Mouse (Mus musculus): ENCODE measurements around the gene Foxo6. TPM values are rescaled to one million over a fixed set of nuclear protein-coding genes. Genes with fewer than 3 reads are reported as not detected.

Foxo6 gene
- total and polyA plus RNA-seq, 3 experiments, result not detected

GRCm38 (mm10) chr4:120232541-120232940, 54.6 kb downstream of the Foxo6 start:
- no peak for TF ChIP-seq GATA1 (IDR thresholded peaks at IDR 0.05; ENCODE audit: borderline replicate concordance, low read length)
- TF ChIP-seq CTCF (IDR thresholded peaks at IDR 0.05; ENCODE audit: low read depth, low read length), result no peak
- TF ChIP-seq POLR2AphosphoS5 (IDR thresholded peaks at IDR 0.05; ENCODE audit: insufficient replicate concordance, low read depth, low read length), result no peak
- TF ChIP-seq TAL1 (conservative IDR thresholded peaks at IDR 0.05; ENCODE audit: low read depth, low read length), result no peak
- Histone ChIP-seq H3K9me3 (replicated peaks) (peaks cover 83% of the 10 kb centered on the region), H3K4me1 (ENCODE audit: insufficient read depth, low read depth, low read length) (no peaks in the 10 kb centered on the region), H3K27me3 (ENCODE audit: insufficient read depth, low read length) (no peaks in the 10 kb centered on the region), H3K36me3 (replicated peaks) (no peaks in the 10 kb centered on the region), H3K4me3 (ENCODE audit: low read depth, low read length) (no peak overlapping the region)
- DNase-seq (ENCODE audit: low spot score), result no peak
- ATAC-seq (ENCODE audit: extremely low read depth, insufficient number of reproducible peaks, low FRiP score, poor library complexity, severe bottlenecking), result no peak

- H3K4me1 ChIP-seq (ENCODE audit: insufficient read depth, low read depth, low read length), result no peaks in the 10 kb centered on the region
- peaks cover 83% of the 10 kb centered on the region for H3K9me3 ChIP-seq (replicated peaks)
- no peak for ATAC-seq (ENCODE audit: extremely low read depth, insufficient number of reproducible peaks, low FRiP score, poor library complexity, severe bottlenecking)
- no peaks in the 10 kb centered on the region for H3K36me3 ChIP-seq (replicated peaks)
- no peak for DNase-seq (ENCODE audit: low spot score)
- TF ChIP-seq TAL1 (conservative IDR thresholded peaks at IDR 0.05; ENCODE audit: low read depth, low read length) (no peak), GATA2 (IDR thresholded peaks at IDR 0.05; ENCODE audit: borderline replicate concordance, low read depth, low read length) (no peak)
- no peaks in the 10 kb centered on the region for H3K27me3 ChIP-seq (ENCODE audit: insufficient read depth, low read length)
- H3K4me3 ChIP-seq (ENCODE audit: low read depth, low read length), result no peak overlapping the region
Observed at GRCm38 (mm10) chr4:120231982-120232381, 55.2 kb downstream of the Foxo6 start.

GRCm38 (mm10) chr4:120230256-120230649, 56.9 kb downstream of the Foxo6 start:
- Histone ChIP-seq H3K27me3 (ENCODE audit: insufficient read depth, low read length) (no peaks in the 10 kb centered on the region), H3K4me1 (ENCODE audit: insufficient read depth, low read depth, low read length) (no peaks in the 10 kb centered on the region), H3K9me3 (replicated peaks) (peaks cover 90% of the 10 kb centered on the region), H3K36me3 (replicated peaks) (no peaks in the 10 kb centered on the region), H3K4me3 (ENCODE audit: low read depth, low read length) (no peak overlapping the region)
- TF ChIP-seq CTCF (IDR thresholded peaks at IDR 0.05; ENCODE audit: low read depth, low read length) (no peak), GATA1 (IDR thresholded peaks at IDR 0.05; ENCODE audit: borderline replicate concordance, low read length) (no peak), POLR2AphosphoS5 (IDR thresholded peaks at IDR 0.05; ENCODE audit: insufficient replicate concordance, low read depth, low read length) (no peak), TAL1 (conservative IDR thresholded peaks at IDR 0.05; ENCODE audit: low read depth, low read length) (no peak), GATA2 (IDR thresholded peaks at IDR 0.05; ENCODE audit: borderline replicate concordance, low read depth, low read length) (no peak)
- no peak for DNase-seq (ENCODE audit: low spot score)
- no peak for ATAC-seq (ENCODE audit: extremely low read depth, insufficient number of reproducible peaks, low FRiP score, poor library complexity, severe bottlenecking)

GRCm38 (mm10) chr4:120229505-120230255, 57.5 kb downstream of the Foxo6 start:
- no peak for TF ChIP-seq TAL1 (conservative IDR thresholded peaks at IDR 0.05; ENCODE audit: low read depth, low read length)
- no peak for TF ChIP-seq CTCF (IDR thresholded peaks at IDR 0.05; ENCODE audit: low read depth, low read length)
- no peak for TF ChIP-seq GATA1 (IDR thresholded peaks at IDR 0.05; ENCODE audit: borderline replicate concordance, low read length)
- TF ChIP-seq GATA2 (IDR thresholded peaks at IDR 0.05; ENCODE audit: borderline replicate concordance, low read depth, low read length), result no peak
- no peak for TF ChIP-seq POLR2AphosphoS5 (IDR thresholded peaks at IDR 0.05; ENCODE audit: insufficient replicate concordance, low read depth, low read length)
- ATAC-seq (ENCODE audit: extremely low read depth, insufficient number of reproducible peaks, low FRiP score, poor library complexity, severe bottlenecking), result no peak
- H3K36me3 ChIP-seq (replicated peaks), result no peaks in the 10 kb centered on the region

GRCm38 (mm10) chr4:120228613-120229012, 58.5 kb downstream of the Foxo6 start:
- H3K27me3 ChIP-seq (ENCODE audit: insufficient read depth, low read length), result no peaks in the 10 kb centered on the region
- peaks cover 97% of the 10 kb centered on the region for H3K9me3 ChIP-seq (replicated peaks)
- H3K36me3 ChIP-seq (replicated peaks), result no peaks in the 10 kb centered on the region
- no peaks in the 10 kb centered on the region for H3K4me1 ChIP-seq (ENCODE audit: insufficient read depth, low read depth, low read length)
- H3K4me3 ChIP-seq (ENCODE audit: low read depth, low read length), result no peak overlapping the region
- DNase-seq (ENCODE audit: low spot score), result no peak
- ATAC-seq (ENCODE audit: extremely low read depth, insufficient number of reproducible peaks, low FRiP score, poor library complexity, severe bottlenecking), result no peak
- TF ChIP-seq GATA1 (IDR thresholded peaks at IDR 0.05; ENCODE audit: borderline replicate concordance, low read length) (no peak), TAL1 (conservative IDR thresholded peaks at IDR 0.05; ENCODE audit: low read depth, low read length) (no peak), POLR2AphosphoS5 (IDR thresholded peaks at IDR 0.05; ENCODE audit: insufficient replicate concordance, low read depth, low read length) (no peak), CTCF (IDR thresholded peaks at IDR 0.05; ENCODE audit: low read depth, low read length) (no peak), GATA2 (IDR thresholded peaks at IDR 0.05; ENCODE audit: borderline replicate concordance, low read depth, low read length) (no peak)

More at GRCm38 (mm10) chr4:120229505-120230255, 57.5 kb downstream of the Foxo6 start:
- H3K27me3 ChIP-seq (ENCODE audit: insufficient read depth, low read length), result no peaks in the 10 kb centered on the region
- H3K4me3 ChIP-seq (ENCODE audit: low read depth, low read length), result no peak overlapping the region
- H3K4me1 ChIP-seq (ENCODE audit: insufficient read depth, low read depth, low read length), result no peaks in the 10 kb centered on the region
- DNase-seq (ENCODE audit: low spot score), result no peak
- H3K9me3 ChIP-seq (replicated peaks), result peaks cover 95% of the 10 kb centered on the region

- DNase-seq (ENCODE audit: low spot score) (no peak), ATAC-seq (ENCODE audit: extremely low read depth, insufficient number of reproducible peaks, low FRiP score, poor library complexity, severe bottlenecking) (no peak)
- H3K4me1 ChIP-seq (ENCODE audit: insufficient read depth, low read depth, low read length), result no peaks in the 10 kb centered on the region
- no peak overlapping the region for H3K4me3 ChIP-seq (ENCODE audit: low read depth, low read length)
- no peaks in the 10 kb centered on the region for H3K36me3 ChIP-seq (replicated peaks)
- H3K9me3 ChIP-seq (replicated peaks), result peaks cover 96% of the 10 kb centered on the region
- no peaks in the 10 kb centered on the region for H3K27me3 ChIP-seq (ENCODE audit: insufficient read depth, low read length)
- TF ChIP-seq POLR2AphosphoS5 (IDR thresholded peaks at IDR 0.05; ENCODE audit: insufficient replicate concordance, low read depth, low read length) (no peak), GATA1 (IDR thresholded peaks at IDR 0.05; ENCODE audit: borderline replicate concordance, low read length) (no peak)
Observed at GRCm38 (mm10) chr4:120227224-120227623, 59.9 kb downstream of the Foxo6 start.
